Mouse (Mus musculus): ENCODE measurements around the gene Hs3st2.

GRCm38 (mm10) chr7:121535987-121536386, 144.3 kb downstream of the Hs3st2 start:
- TF ChIP-seq HCFC1 (IDR thresholded peaks at IDR 0.05; ENCODE audit: borderline replicate concordance, insufficient read depth, low read length) (no peak), CHD2 (IDR thresholded peaks at IDR 0.05; ENCODE audit: low read depth, low read length) (no peak), ZNF384 (IDR thresholded peaks at IDR 0.05; ENCODE audit: low read depth, low read length) (no peak)
